Mouse (Mus musculus) subcutaneous adipose tissue, adult 2 months (tissue): ENCODE data around the gene Sema3g. TPM values are rescaled to one million over a fixed set of nuclear protein-coding genes. Genes with fewer than 3 reads are reported as not detected.

Source experiments
- polyA plus RNA-seq: library from polyadenylated mRNA; depleted of rRNA; stranded (reverse); fragments of >200 nt; gene quantifications from 2 replicates; pipeline ENCODE4 v1.2.3, GENCODE M21; 2012; ENCODE audit warnings: low replicate concordance; rRNA removed

Sema3g gene
- 17.6 and 29.3 TPM in 2 replicates for polyA plus RNA-seq

DNA sequence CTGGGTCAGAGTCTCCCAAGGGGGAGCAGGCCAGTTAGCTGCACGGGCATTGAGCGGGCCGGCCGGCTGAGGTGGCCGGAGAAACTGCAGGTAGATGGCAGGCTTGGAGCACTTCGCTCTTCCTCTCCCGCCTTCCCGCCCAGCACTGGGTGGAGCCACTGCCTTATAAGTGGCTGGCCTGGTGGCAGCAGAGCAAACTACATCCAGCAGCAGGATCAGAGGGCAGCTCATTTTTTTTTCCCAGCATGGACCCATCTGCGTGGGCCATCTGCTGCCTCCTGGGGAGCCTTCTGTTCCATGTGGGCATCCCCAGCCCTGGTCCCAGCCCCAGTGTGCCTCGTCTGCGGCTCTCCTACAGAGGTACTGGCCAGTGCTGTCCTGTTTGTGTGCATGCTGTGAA lies at the start of gene Sema3g:
Sema3g (plus strand) TSS at position 195 of the 400 bp plus-strand sequence.

DNA sequence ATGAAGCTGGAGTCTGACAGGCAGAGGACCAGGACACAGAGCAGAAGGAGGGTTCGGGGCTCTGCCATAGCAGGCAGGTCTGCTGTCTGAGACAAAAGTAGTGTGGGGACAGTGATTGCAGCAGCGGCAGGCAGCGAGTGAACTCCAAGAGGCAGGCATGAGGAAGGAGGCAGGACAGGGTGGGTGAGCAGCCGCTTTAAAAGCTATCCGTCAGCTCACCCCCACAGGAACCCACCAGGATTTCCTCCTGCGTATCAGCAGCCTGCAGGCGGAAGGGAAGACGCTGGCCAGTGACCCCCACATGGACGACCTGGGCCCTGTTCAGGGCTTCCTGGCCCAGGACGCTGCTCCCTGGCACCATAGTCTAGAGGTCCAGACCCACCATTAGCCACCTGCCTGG lies 49.2 kb upstream of the Sema3g start, which contains the start of gene Stab1:
Stab1 (minus strand) TSS at position 217 of the 400 bp plus-strand sequence.

DNA sequence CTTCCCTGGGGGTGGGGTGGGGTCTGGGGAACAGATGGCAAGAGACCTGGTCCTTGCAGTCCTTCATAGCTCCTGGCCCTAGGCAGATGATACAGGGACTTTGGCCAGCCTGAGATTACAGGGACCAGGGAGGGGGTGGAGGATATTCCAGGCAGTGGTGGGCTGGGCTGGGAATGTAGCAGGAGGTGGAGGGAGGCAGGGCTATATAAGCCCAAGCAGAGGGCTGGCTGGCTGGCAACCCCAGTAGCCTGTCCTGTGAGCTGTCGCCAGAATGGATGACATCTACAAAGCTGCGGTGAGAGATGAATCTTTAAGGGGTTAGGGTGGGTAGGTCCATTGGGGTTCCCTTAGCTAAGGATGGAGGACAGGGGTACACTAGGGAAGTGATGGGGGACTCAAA lies 9.6 kb upstream of the Sema3g start, which contains the start of gene Tnnc1:
Tnnc1 (plus strand) TSS at position 229 of the 400 bp plus-strand sequence.

DNA sequence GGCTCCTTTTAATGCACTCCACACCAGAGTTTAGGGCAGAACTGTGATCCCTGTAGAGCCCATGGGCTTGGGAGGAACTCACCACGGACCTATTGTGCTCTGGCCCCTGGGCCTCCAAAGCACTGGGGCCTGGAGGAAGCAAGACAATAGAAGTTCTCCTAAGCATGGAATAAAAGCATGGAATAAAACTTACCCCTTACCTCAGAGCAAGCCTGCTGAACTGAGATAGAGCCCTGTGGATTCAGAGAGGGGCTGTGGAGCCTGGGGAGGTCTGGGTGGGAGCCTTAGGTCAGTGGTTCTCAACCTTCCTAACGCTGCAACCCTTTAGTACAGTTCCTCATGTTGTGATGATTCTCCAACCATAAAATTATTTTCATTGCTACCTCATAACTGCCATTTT lies 814 bp upstream of the Sema3g start, which contains the start of gene Nisch:
Nisch (minus strand) TSS at position 101 of the 400 bp plus-strand sequence.

DNA sequence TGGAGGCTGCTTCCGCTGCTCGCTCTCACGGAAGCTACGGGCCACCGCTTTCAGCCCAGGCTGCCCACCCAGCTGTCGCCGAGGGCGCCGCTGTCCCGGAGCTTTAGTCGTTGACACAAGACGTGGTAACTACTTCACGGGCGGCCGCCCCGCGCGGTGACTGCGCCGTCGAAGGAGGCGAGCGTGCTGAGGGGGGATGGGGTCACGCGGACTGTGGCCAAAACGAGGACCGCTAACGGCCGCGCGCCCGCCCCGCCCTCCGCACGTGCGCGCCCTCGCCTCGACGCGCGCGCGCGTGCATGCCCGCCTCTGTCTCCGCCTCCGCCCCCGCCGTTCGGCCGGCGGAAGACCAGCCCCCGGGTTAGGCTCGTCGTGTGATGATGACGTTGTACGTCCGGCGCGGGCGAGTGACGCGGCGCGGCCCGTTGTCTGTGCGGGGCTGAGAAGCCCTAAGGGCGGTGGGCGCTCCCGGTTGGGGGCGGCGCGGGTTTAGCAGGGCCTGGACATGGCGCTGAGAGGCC lies 33.5 kb downstream of the Sema3g start, which contains the start of the genes Phf7 and Bap1:
Phf7 (minus strand) TSS at position 234 of the 521 bp plus-strand sequence.
Bap1 (plus strand) TSS at position 367 of the 521 bp plus-strand sequence.

Other genes with a start within 250 kb of the Sema3g start
- 32.5 and 46.0 TPM in 2 replicates for gene Glt8d1, start 216.5 kb upstream of the Sema3g start, polyA plus RNA-seq
- 208 and 223 TPM in 2 replicates for gene Spcs1, start 216.2 kb upstream of the Sema3g start, polyA plus RNA-seq
- 10.7 and 21.0 TPM in 2 replicates for gene Pbrm1, start 198.7 kb upstream of the Sema3g start, polyA plus RNA-seq
- 16.2 and 42.3 TPM in 2 replicates for gene Gnl3, start 198.7 kb upstream of the Sema3g start, polyA plus RNA-seq
- 24.2 and 50.4 TPM in 2 replicates for gene Smim4, start 88.9 kb upstream of the Sema3g start, polyA plus RNA-seq
- 27.5 and 77.3 TPM in 2 replicates for gene Nt5dc2, start 86.8 kb upstream of the Sema3g start, polyA plus RNA-seq
- gene Stab1, start 49.2 kb upstream of the Sema3g start, polyA plus RNA-seq, result 161 and 184 TPM in 2 replicates
- gene Tnnc1, start 9.5 kb upstream of the Sema3g start, polyA plus RNA-seq, result 0.19 and 0.75 TPM in 2 replicates
- 317 and 568 TPM in 2 replicates for gene Nisch, start 914 bp upstream of the Sema3g start, polyA plus RNA-seq
- gene Phf7, start 33.5 kb downstream of the Sema3g start, polyA plus RNA-seq, result 5.5 and 6.4 TPM in 2 replicates
- gene Bap1, start 33.6 kb downstream of the Sema3g start, polyA plus RNA-seq, result 49.3 and 71.2 TPM in 2 replicates
- 0.67 and 6.9 TPM in 2 replicates for gene Dnah1, start 106.0 kb downstream of the Sema3g start, polyA plus RNA-seq
- gene Capn7, start 118.8 kb downstream of the Sema3g start, polyA plus RNA-seq, result 16.2 and 18.6 TPM in 2 replicates
- gene Sh3bp5, start 218.2 kb downstream of the Sema3g start, polyA plus RNA-seq, result 31.3 and 54.8 TPM in 2 replicates